Mouse (Mus musculus) spleen, postnatal 0 days (tissue): ENCODE measurements around the gene Aadat. TPM values are rescaled to one million over a fixed set of nuclear protein-coding genes. Genes with fewer than 3 reads are reported as not detected.

Source experiments
- polyA plus RNA-seq: library from polyadenylated mRNA; unstranded; fragments of >200 nt; fragmentation: Nextera tagmentation; extraction: Ambion mirVana; gene quantifications from 2 replicates; pipeline ENCODE4 v1.2.1, GENCODE M21; 2015

The Aadat gene
- 0.07 TPM in 2 replicates for polyA plus RNA-seq

DNA sequence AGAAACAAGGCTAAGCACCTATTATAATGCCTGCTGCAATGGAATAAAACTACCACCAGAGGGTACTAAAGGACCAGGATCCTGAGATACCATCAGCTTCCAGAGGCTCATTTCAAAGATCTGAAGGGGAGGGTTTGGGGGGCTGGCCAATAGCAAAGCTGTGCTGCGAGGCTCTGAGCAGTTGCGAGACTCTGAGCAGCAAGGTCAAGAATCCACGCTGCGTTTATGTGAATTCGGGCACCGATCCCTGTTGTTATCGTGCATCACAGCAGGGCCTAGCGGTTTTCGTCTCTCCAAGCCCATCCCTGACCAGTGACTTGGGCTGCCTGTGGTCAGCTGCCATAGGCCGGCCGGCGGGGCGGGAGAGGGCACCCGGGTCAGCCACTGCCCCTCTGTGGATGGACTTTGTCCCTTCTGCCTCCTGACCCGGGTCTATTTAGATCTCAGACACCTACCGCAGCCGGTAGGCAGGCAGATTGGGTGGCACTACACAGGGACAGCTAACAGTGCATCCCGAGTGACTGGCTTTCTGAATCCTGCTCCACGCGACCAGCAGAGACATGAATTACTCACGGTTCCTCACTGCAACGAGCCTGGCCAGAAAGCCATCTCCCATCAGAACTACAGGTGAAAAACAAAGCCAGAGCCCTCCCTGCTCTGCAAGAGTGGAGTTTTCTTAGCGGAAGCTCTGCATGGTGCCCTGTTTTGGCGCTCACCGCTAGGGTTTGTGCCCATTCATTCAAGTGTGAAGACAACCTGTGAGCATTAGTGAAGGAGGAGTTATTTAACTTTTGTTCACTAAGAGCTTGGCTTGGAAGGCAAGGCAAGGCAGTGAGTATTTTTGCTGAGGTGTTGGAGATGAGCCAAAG is at the start of gene Aadat:
Aadat (plus strand) TSS at position 280 of the 869 bp plus-strand sequence.

DNA sequence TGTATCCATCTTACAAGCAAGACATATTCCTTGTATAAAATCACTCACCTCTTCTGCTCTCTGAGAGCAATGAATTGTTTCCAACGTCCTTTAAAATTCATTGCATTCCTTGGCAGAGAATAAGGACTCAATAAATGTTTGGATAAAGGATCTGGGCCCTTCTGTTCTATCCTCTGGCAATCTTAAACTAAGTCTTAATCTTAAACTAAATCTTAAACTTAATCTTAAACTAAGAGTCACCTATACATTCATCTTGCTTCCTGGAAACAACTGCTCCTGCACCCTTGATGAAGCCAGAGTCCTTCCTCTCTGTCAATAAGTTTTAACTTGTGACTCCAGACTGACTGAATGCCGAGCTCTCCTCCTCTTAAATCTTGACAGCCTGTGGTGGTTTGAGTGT is 2.6 kb upstream of the Aadat start, which contains the start of gene Gm10283:
Gm10283 (minus strand) TSS at position 101 of the 400 bp plus-strand sequence.

Other genes starting within 250 kb of the Aadat start
- gene Gm10283, start 2.7 kb upstream of the Aadat start, polyA plus RNA-seq: not detected in 2 replicates
- gene Mfap3l, start 126.9 kb downstream of the Aadat start, polyA plus RNA-seq: 0.25 and 0.27 TPM in 2 replicates